Mouse (Mus musculus) kidney, adult 2 months (tissue): ENCODE results near the gene Dcp1b.

Experiments
- CTCF ChIP-seq: fragments of 200-500 bp; conservative IDR thresholded peaks from 2 replicates; pipeline ENCODE4 v1.5.1; 2011; ENCODE audit warnings: low read depth, mild to moderate bottlenecking, control low read depth, low read length, moderate library complexity, mixed read lengths; ENCODE audit not compliant: insufficient read depth, insufficient read length
- POLR2A ChIP-seq: fragments of 200-500 bp; IDR thresholded peaks from one replicate; pipeline ENCODE4 v1.6.1; 2011; ENCODE audit warnings: low read depth, low read length, control low read depth

- TF ChIP-seq CTCF (no peak), POLR2A (no peak)
These were observed 1.1 kb downstream of the Dcp1b start for GRCm38 (mm10) chr6:119176103-119176502.
